Mouse (Mus musculus) MEL (cell line): ENCODE measurements around the gene Akain1. TPM values are rescaled to one million over a fixed set of nuclear protein-coding genes. Genes with fewer than 3 reads are reported as not detected.
A peak's percentile ranks its signal among the peaks of the same experiment; 100 is the strongest.

Experiments
- DNase-seq: peaks from one replicate; pipeline ENCODE4 v3.0.0; 2011; ENCODE audit warnings: low read depth, low spot score
- H3K27ac ChIP-seq: 2 replicates; pipeline ENCODE4 v1.5.1; 2012; ENCODE audit warnings: low read depth, mild to moderate bottlenecking, control low read depth, low read length, moderate library complexity; ENCODE audit not compliant: control insufficient read depth
- H3K27me3 ChIP-seq, 2 experiments: fragments of 150-350 bp in 1 of 2; sonication (generic) in 1 of 2; 2 replicates each; pipeline ENCODE4 v1.6.1; 2012; ENCODE audit warnings: low read length in 2 of 2, mild to moderate bottlenecking in 2 of 2, improper control_type of control experiment in 1 of 2, moderate library complexity in 1 of 2; ENCODE audit not compliant: insufficient read depth in 2 of 2, control insufficient read depth in 1 of 2
- H3K36me3 ChIP-seq, 2 experiments: 2 replicates each; pipeline ENCODE4 v1.6.1; 2012 to 2014; ENCODE audit warnings: low read length in 2 of 2, improper control_type of control experiment in 1 of 2, inconsistent platforms in 1 of 2, mild to moderate bottlenecking in 1 of 2; ENCODE audit not compliant: insufficient read depth in 2 of 2, control insufficient read depth in 1 of 2
- H3K4me1 ChIP-seq, 2 experiments: fragments of 150-350 bp in 1 of 2; sonication (generic) in 1 of 2; 2 replicates each; pipeline ENCODE4 v1.6.1; 2012; ENCODE audit warnings: low read length in 2 of 2, improper control_type of control experiment in 1 of 2, mild to moderate bottlenecking in 1 of 2; ENCODE audit not compliant: insufficient read depth in 2 of 2, control insufficient read depth in 1 of 2
- H3K4me3 ChIP-seq, 2 experiments: fragments of 150-350 bp in 1 of 2; sonication (generic) in 1 of 2; 2 replicates each; pipeline ENCODE4 v1.5.1; 2012; ENCODE audit warnings: low read depth in 2 of 2, low read length in 2 of 2, mild to moderate bottlenecking in 2 of 2, moderate library complexity in 2 of 2, control low read depth in 1 of 2, improper control_type of control experiment in 1 of 2; ENCODE audit not compliant: control insufficient read depth in 1 of 2, insufficient read depth in 1 of 2
- H3K79me2 ChIP-seq: 2 replicates; pipeline ENCODE4 v1.6.1; 2012; ENCODE audit warnings: mild to moderate bottlenecking, low read length, moderate library complexity; ENCODE audit not compliant: control insufficient read depth, poor library complexity, insufficient read depth
- H3K9ac ChIP-seq: 2 replicates; pipeline ENCODE4 v1.6.1; 2012; ENCODE audit warnings: low read depth, mild to moderate bottlenecking, control low read depth, low read length, moderate library complexity; ENCODE audit not compliant: control insufficient read depth, poor library complexity, severe bottlenecking
- H3K9me3 ChIP-seq: fragments of 150-350 bp; sonication (generic); replicated peaks from 2 replicates; pipeline ENCODE4 v1.6.1; 2012; ENCODE audit warnings: mild to moderate bottlenecking, low read length, improper control_type of control experiment, moderate library complexity; ENCODE audit not compliant: insufficient read depth
- BHLHE40 ChIP-seq: IDR thresholded peaks from 2 replicates; pipeline ENCODE4 v1.6.1; 2012; ENCODE audit warnings: low read depth, mild to moderate bottlenecking, inconsistent platforms, low read length, improper control_type of control experiment, borderline replicate concordance
- CHD1 ChIP-seq: IDR thresholded peaks from 2 replicates; pipeline ENCODE4 v1.6.1; 2012; ENCODE audit warnings: low read depth, mild to moderate bottlenecking, inconsistent platforms, low read length, improper control_type of control experiment
- CHD2 ChIP-seq: IDR thresholded peaks from 2 replicates; pipeline ENCODE4 v1.6.1; 2011; ENCODE audit warnings: low read length, improper control_type of control experiment
- CTCF ChIP-seq, 3 experiments: IDR thresholded peaks in 2 of 3; conservative IDR thresholded peaks in 1 of 3; 2 replicates each; pipeline ENCODE4 v1.5.1; 2011 to 2012; ENCODE audit warnings: low read length in 3 of 3, low read depth in 2 of 3, mild to moderate bottlenecking in 2 of 3, improper control_type of control experiment in 1 of 3, inconsistent platforms in 1 of 3, mixed read lengths in 1 of 3, moderate library complexity in 1 of 3; ENCODE audit not compliant: control insufficient read depth in 1 of 3, insufficient read depth in 1 of 3, poor library complexity in 1 of 3, severe bottlenecking in 1 of 3
- E2F4 ChIP-seq: IDR thresholded peaks from 2 replicates; pipeline ENCODE4 v1.6.1; 2011; ENCODE audit warnings: low read depth, low read length, improper control_type of control experiment, borderline replicate concordance
- ELF1 ChIP-seq: IDR thresholded peaks from 2 replicates; pipeline ENCODE4 v1.6.1; 2014; ENCODE audit warnings: low read depth, mild to moderate bottlenecking, inconsistent platforms, low read length, improper control_type of control experiment, moderate library complexity
- GABPA ChIP-seq: IDR thresholded peaks from 2 replicates; pipeline ENCODE4 v1.6.1; 2012; ENCODE audit warnings: low read depth, mild to moderate bottlenecking, inconsistent platforms, low read length, improper control_type of control experiment, moderate library complexity
- GATA1 ChIP-seq: IDR thresholded peaks from 2 replicates; pipeline ENCODE4 v1.6.1; 2011; ENCODE audit warnings: low read depth, low read length, improper control_type of control experiment
- JUND ChIP-seq: IDR thresholded peaks from 2 replicates; pipeline ENCODE4 v1.6.1; 2011; ENCODE audit warnings: low read depth, mild to moderate bottlenecking, improper control_type of control experiment, low read length
- MAFK ChIP-seq: IDR thresholded peaks from 2 replicates; pipeline ENCODE4 v1.6.1; 2011; ENCODE audit warnings: low read depth, mild to moderate bottlenecking, low read length, improper control_type of control experiment, borderline replicate concordance
- MAZ ChIP-seq: IDR thresholded peaks from 2 replicates; pipeline ENCODE4 v1.6.1; 2012; ENCODE audit warnings: low read depth, mild to moderate bottlenecking, inconsistent platforms, low read length, improper control_type of control experiment
- MXI1 ChIP-seq: IDR thresholded peaks from 2 replicates; pipeline ENCODE4 v1.6.1; 2011; ENCODE audit warnings: mild to moderate bottlenecking, low read depth, low read length, improper control_type of control experiment
- MYB ChIP-seq: IDR thresholded peaks from 2 replicates; pipeline ENCODE4 v1.6.1; 2011; ENCODE audit warnings: mild to moderate bottlenecking, low read depth, low read length, improper control_type of control experiment
- MYC ChIP-seq: IDR thresholded peaks from 2 replicates; pipeline ENCODE4 v1.6.1; 2011; ENCODE audit warnings: low read depth, mild to moderate bottlenecking, low read length, improper control_type of control experiment, moderate library complexity
- RCOR1 ChIP-seq: IDR thresholded peaks from 2 replicates; pipeline ENCODE4 v1.6.1; 2012; ENCODE audit warnings: low read depth, mild to moderate bottlenecking, inconsistent platforms, low read length, improper control_type of control experiment
- TAL1 ChIP-seq: IDR thresholded peaks from 2 replicates; pipeline ENCODE4 v1.6.1; 2012; ENCODE audit warnings: mild to moderate bottlenecking, inconsistent platforms, low read length, moderate library complexity, mixed read lengths
- TBP ChIP-seq: IDR thresholded peaks from 2 replicates; pipeline ENCODE4 v1.8.0; 2011; ENCODE audit warnings: low read depth, low read length, improper control_type of control experiment
- UBTF ChIP-seq: IDR thresholded peaks from 2 replicates; pipeline ENCODE4 v1.6.1; 2012; ENCODE audit warnings: low read depth, mild to moderate bottlenecking, inconsistent platforms, low read length, improper control_type of control experiment, moderate library complexity, borderline replicate concordance; ENCODE audit not compliant: insufficient read depth
- USF2 ChIP-seq, 2 experiments: IDR thresholded peaks; 2 replicates each; pipeline ENCODE4 v1.6.1; 2011 to 2012; ENCODE audit warnings: improper control_type of control experiment in 2 of 2, low read length in 2 of 2, borderline replicate concordance in 1 of 2, inconsistent platforms in 1 of 2, low read depth in 1 of 2, mild to moderate bottlenecking in 1 of 2; ENCODE audit not compliant: insufficient read depth in 1 of 2
- ZKSCAN1 ChIP-seq: IDR thresholded peaks from 2 replicates; pipeline ENCODE4 v1.6.1; 2012; ENCODE audit warnings: low read depth, mild to moderate bottlenecking, inconsistent platforms, low read length, improper control_type of control experiment, moderate library complexity
- polyA plus RNA-seq, 2 experiments: library from polyadenylated mRNA; stranded (reverse) in 1 of 2; unstranded in 1 of 2; fragments of >175 nt in 1 of 2; fragments of >200 nt in 1 of 2; gene quantifications; 2 replicates each; pipeline versions ENCODE4 v1.2.1 to v1.2.4; 2012; ENCODE audit warnings: low replicate concordance in 2 of 2, low read depth in 1 of 2; ENCODE audit not compliant: insufficient read length in 2 of 2, insufficient read depth in 1 of 2, missing spikeins in 1 of 2
- total RNA-seq: library from RNA; depleted of rRNA; stranded (reverse); fragments of 300-350 nt; gene quantifications from 2 replicates; pipeline ENCODE4 v1.2.3, GENCODE M21; 2012

The Akain1 gene
- total and polyA plus RNA-seq, 3 experiments, result not detected

- TF ChIP-seq ZKSCAN1 (no peak), ELF1 (no peak), E2F4 (no peak), CTCF (IDR thresholded peaks at IDR 0.05 in 2 of 3, conservative IDR thresholded peaks at IDR 0.05 in 1 of 3; ENCODE audit: control insufficient read depth in 1 of 3, insufficient read depth in 1 of 3, low read depth in 2 of 3, low read length in 3 of 3, poor library complexity in 1 of 3, severe bottlenecking in 1 of 3) (no peak)
- Histone ChIP-seq H3K9ac (no peak overlapping the region), H3K4me1 (peaks cover 0 to 2% of the 10 kb centered on the region in 2 experiments; a peak in 1 of 4 replicates), H3K79me2 (no peaks in the 10 kb centered on the region), H3K27ac (no peak overlapping the region), H3K36me3 (peaks cover 0 to 6% of the 10 kb centered on the region in 2 experiments; a peak in 2 of 4 replicates), H3K4me3 (no peak overlapping the region), H3K27me3 (no peaks in the 10 kb centered on the region), H3K9me3 (no peaks in the 10 kb centered on the region)
- peak; percentile 13 for DNase-seq
These were observed 9.6 kb downstream of the Akain1 start for GRCm38 (mm10) chr17:69448679-69449078.

- no peak for TF ChIP-seq GATA1
- TF ChIP-seq MAZ, result no peak
- TF ChIP-seq JUND, result no peak
- no peak for TF ChIP-seq MAFK
- TF ChIP-seq TBP, result no peak
- no peaks in the 10 kb centered on the region for H3K79me2 ChIP-seq
These were observed 22.6 kb downstream of the Akain1 start for GRCm38 (mm10) chr17:69461680-69462079.

GRCm38 (mm10) chr17:69463037-69463436 is 23.9 kb downstream of the Akain1 start:
- Histone ChIP-seq H3K27me3 (no peaks in the 10 kb centered on the region), H3K36me3 (no peaks in the 10 kb centered on the region), H3K4me1 (no peaks in the 10 kb centered on the region), H3K9me3 (no peaks in the 10 kb centered on the region), H3K9ac (no peak overlapping the region), H3K4me3 (no peak overlapping the region), H3K27ac (no peak overlapping the region), H3K79me2 (no peaks in the 10 kb centered on the region)
- TF ChIP-seq UBTF (no peak), RCOR1 (no peak), TBP (no peak), ELF1 (no peak), MXI1 (no peak), USF2 (IDR thresholded peaks at IDR 0.05; ENCODE audit: borderline replicate concordance in 1 of 2, insufficient read depth in 1 of 2, low read depth in 1 of 2, low read length in 2 of 2) (no peak), MYB (no peak), GABPA (no peak), E2F4 (no peak), BHLHE40 (no peak), MAFK (no peak), CHD2 (no peak), MYC (no peak), MAZ (no peak), TAL1 (no peak), CHD1 (no peak)
- no peak for DNase-seq

More at GRCm38 (mm10) chr17:69461680-69462079, 22.6 kb downstream of the Akain1 start:
- H3K4me3 ChIP-seq, result no peak overlapping the region
- DNase-seq, result no peak
- H3K27ac ChIP-seq, result no peak overlapping the region
- no peaks in the 10 kb centered on the region for H3K9me3 ChIP-seq
- no peaks in the 10 kb centered on the region for H3K36me3 ChIP-seq
- no peak overlapping the region for H3K9ac ChIP-seq
- H3K4me1 ChIP-seq, result no peaks in the 10 kb centered on the region
- H3K27me3 ChIP-seq, result no peaks in the 10 kb centered on the region
